Mouse (Mus musculus): ENCODE measurements at regions not wholly inside any gene's neighbourhood (a gene's known extent, or its start where the extent isn't known, plus 50 kb on each side); places are given as distances from the start of the nearest gene placed in this dataset.

- TF ChIP-seq POU5F1 (IDR thresholded peaks at IDR 0.05; ENCODE audit: borderline replicate concordance, low read length) (no peak), NANOG (IDR thresholded peaks at IDR 0.05; ENCODE audit: borderline replicate concordance, low read length) (no peak), CTCF (conservative IDR thresholded peaks at IDR 0.05; ENCODE audit: low read length) (no peak)
- Histone ChIP-seq H3K4me1 (replicated peaks; ENCODE audit: low read depth, low read length) (no peaks in the 10 kb centered on the region), H3K36me3 (ENCODE audit: insufficient read depth, low read length) (no peaks in the 10 kb centered on the region), H3K4me3 (replicated peaks; ENCODE audit: low read length) (no peak overlapping the region), H3K9me3 (ENCODE audit: low read length) (no peaks in the 10 kb centered on the region), H3K27me3 (ENCODE audit: insufficient read depth, low read length) (no peaks in the 10 kb centered on the region)
Observed at GRCm38 (mm10) chrX:158652226-158652625, 557.9 kb upstream of the Rps6ka3 start.

GRCm38 (mm10) chrX:158656188-158656587 is 553.9 kb upstream of the Rps6ka3 start:
- Histone ChIP-seq H3K36me3 (ENCODE audit: insufficient read depth, low read length) (no peaks in the 10 kb centered on the region), H3K4me1 (replicated peaks; ENCODE audit: low read depth, low read length) (no peaks in the 10 kb centered on the region), H3K4me3 (replicated peaks; ENCODE audit: low read length) (no peak overlapping the region), H3K9me3 (ENCODE audit: low read length) (no peaks in the 10 kb centered on the region), H3K27me3 (ENCODE audit: insufficient read depth, low read length) (no peaks in the 10 kb centered on the region)
- TF ChIP-seq POU5F1 (IDR thresholded peaks at IDR 0.05; ENCODE audit: borderline replicate concordance, low read length) (no peak), CTCF (conservative IDR thresholded peaks at IDR 0.05; ENCODE audit: low read length) (no peak), NANOG (IDR thresholded peaks at IDR 0.05; ENCODE audit: borderline replicate concordance, low read length) (no peak)

- Histone ChIP-seq H3K4me1 (replicated peaks; ENCODE audit: low read depth, low read length) (no peaks in the 10 kb centered on the region), H3K9me3 (ENCODE audit: low read length) (no peaks in the 10 kb centered on the region), H3K27me3 (ENCODE audit: insufficient read depth, low read length) (no peaks in the 10 kb centered on the region), H3K36me3 (ENCODE audit: insufficient read depth, low read length) (no peaks in the 10 kb centered on the region), H3K4me3 (replicated peaks; ENCODE audit: low read length) (no peak overlapping the region)
- no peak for TF ChIP-seq CTCF (conservative IDR thresholded peaks at IDR 0.05; ENCODE audit: low read length)
- no peak for TF ChIP-seq POU5F1 (IDR thresholded peaks at IDR 0.05; ENCODE audit: borderline replicate concordance, low read length)
- no peak for TF ChIP-seq NANOG (IDR thresholded peaks at IDR 0.05; ENCODE audit: borderline replicate concordance, low read length)
Observed at GRCm38 (mm10) chrX:158694191-158694590, 515.9 kb upstream of the Rps6ka3 start.

GRCm38 (mm10) chrX:158703411-158703810 is 506.7 kb upstream of the Rps6ka3 start:
- no peak for TF ChIP-seq CTCF (conservative IDR thresholded peaks at IDR 0.05; ENCODE audit: low read length)
- TF ChIP-seq POU5F1 (IDR thresholded peaks at IDR 0.05; ENCODE audit: borderline replicate concordance, low read length), result no peak
- no peak for TF ChIP-seq NANOG (IDR thresholded peaks at IDR 0.05; ENCODE audit: borderline replicate concordance, low read length)
- H3K36me3 ChIP-seq (ENCODE audit: insufficient read depth, low read length), result no peaks in the 10 kb centered on the region
- no peaks in the 10 kb centered on the region for H3K9me3 ChIP-seq (ENCODE audit: low read length)
- H3K4me1 ChIP-seq (replicated peaks; ENCODE audit: low read depth, low read length), result no peaks in the 10 kb centered on the region
- no peaks in the 10 kb centered on the region for H3K27me3 ChIP-seq (ENCODE audit: insufficient read depth, low read length)
- H3K4me3 ChIP-seq (replicated peaks; ENCODE audit: low read length), result no peak overlapping the region

- H3K27me3 ChIP-seq (ENCODE audit: insufficient read depth, low read length), result no peaks in the 10 kb centered on the region
Observed at GRCm38 (mm10) chrX:158709811-158710210, 500.3 kb upstream of the Rps6ka3 start.

GRCm38 (mm10) chrX:158744738-158745137 is 465.4 kb upstream of the Rps6ka3 start:
- H3K27me3 ChIP-seq (ENCODE audit: insufficient read depth, low read length), result no peaks in the 10 kb centered on the region
- TF ChIP-seq CTCF (conservative IDR thresholded peaks at IDR 0.05; ENCODE audit: low read length) (no peak), NANOG (IDR thresholded peaks at IDR 0.05; ENCODE audit: borderline replicate concordance, low read length) (no peak), POU5F1 (IDR thresholded peaks at IDR 0.05; ENCODE audit: borderline replicate concordance, low read length) (no peak)
- no peak overlapping the region for H3K4me3 ChIP-seq (replicated peaks; ENCODE audit: low read length)
- no peaks in the 10 kb centered on the region for H3K4me1 ChIP-seq (replicated peaks; ENCODE audit: low read depth, low read length)
- H3K9me3 ChIP-seq (ENCODE audit: low read length), result no peaks in the 10 kb centered on the region
- H3K36me3 ChIP-seq (ENCODE audit: insufficient read depth, low read length), result no peaks in the 10 kb centered on the region

More at GRCm38 (mm10) chrX:158709811-158710210, 500.3 kb upstream of the Rps6ka3 start:
- H3K4me1 ChIP-seq (replicated peaks; ENCODE audit: low read depth, low read length), result no peaks in the 10 kb centered on the region
- TF ChIP-seq POU5F1 (IDR thresholded peaks at IDR 0.05; ENCODE audit: borderline replicate concordance, low read length) (no peak), CTCF (conservative IDR thresholded peaks at IDR 0.05; ENCODE audit: low read length) (no peak), NANOG (IDR thresholded peaks at IDR 0.05; ENCODE audit: borderline replicate concordance, low read length) (no peak)
- no peaks in the 10 kb centered on the region for H3K36me3 ChIP-seq (ENCODE audit: insufficient read depth, low read length)
- H3K4me3 ChIP-seq (replicated peaks; ENCODE audit: low read length), result no peak overlapping the region
- no peaks in the 10 kb centered on the region for H3K9me3 ChIP-seq (ENCODE audit: low read length)

GRCm38 (mm10) chrX:158745766-158746541 is 464.2 kb upstream of the Rps6ka3 start:
- Histone ChIP-seq H3K4me3 (replicated peaks; ENCODE audit: low read length) (no peak overlapping the region), H3K27me3 (ENCODE audit: insufficient read depth, low read length) (no peaks in the 10 kb centered on the region), H3K36me3 (ENCODE audit: insufficient read depth, low read length) (no peaks in the 10 kb centered on the region), H3K4me1 (replicated peaks; ENCODE audit: low read depth, low read length) (no peaks in the 10 kb centered on the region), H3K9me3 (ENCODE audit: low read length) (no peaks in the 10 kb centered on the region)
- TF ChIP-seq NANOG (IDR thresholded peaks at IDR 0.05; ENCODE audit: borderline replicate concordance, low read length) (no peak), CTCF (conservative IDR thresholded peaks at IDR 0.05; ENCODE audit: low read length) (no peak), POU5F1 (IDR thresholded peaks at IDR 0.05; ENCODE audit: borderline replicate concordance, low read length) (no peak)

Measured in E14TG2a.4 (cell line).